ENCODE assay signal across 15 mouse cellular contexts in the genomic region with DNA sequence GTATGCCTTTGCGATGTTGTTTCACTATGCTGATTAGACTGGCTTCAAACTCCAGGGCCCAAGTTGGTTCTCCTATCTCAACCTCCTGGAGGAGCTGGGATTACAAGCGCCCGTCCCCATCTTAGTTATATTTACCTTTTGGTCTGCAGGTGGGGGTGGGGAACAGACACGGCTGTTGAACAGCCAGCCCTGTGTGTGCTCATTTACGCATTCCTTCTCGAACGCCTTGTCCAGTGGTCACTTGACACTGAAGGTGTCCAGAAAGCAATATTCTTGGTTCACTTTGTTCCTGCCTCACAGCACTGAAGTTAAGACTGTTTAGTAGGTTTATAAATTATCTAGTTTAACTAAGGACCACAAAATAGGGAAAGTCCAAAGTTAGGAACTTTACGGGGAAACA.
DNase-seq lines count a peak whose midpoint lies in the region; ATAC-seq and TF ChIP-seq lines count a peak whose summit lies in the region.
"Had no signal": no experiment of that assay in that cellular context is flagged by ENCODE, and none has a peak within 500 bp of the region (broad histone marks: within the 10 kb centered on the region; RNA-seq: fewer than 3 reads in every experiment).

No protein-coding gene starts in this region.

- no peak for ATAC-seq in heart, embryonic 14.5 days (ENCODE audit: insufficient number of reproducible peaks, insufficient read depth, low FRiP score, low read depth)
- ATAC-seq in lung, embryonic 16.5 days (ENCODE audit: low read depth), result no peak
- no peak for ATAC-seq in kidney, postnatal 0 days (replicated peaks; ENCODE audit: low FRiP score, low read depth)
- no peak for ATAC-seq in stomach, embryonic 16.5 days (ENCODE audit: insufficient read depth, low FRiP score)
- no peak for ATAC-seq in CD4-positive, CD25-positive, alpha-beta regulatory T cell, adult 4 months
- ATAC-seq: forebrain, postnatal 0 days had no signal

- H3K9ac ChIP-seq in heart, embryonic 14.5 days (ENCODE audit: low read length), result no peak overlapping the region
- H3K9ac ChIP-seq in lung, embryonic 16.5 days (ENCODE audit: low read length), result no peak overlapping the region
- no peak overlapping the region for H3K9ac ChIP-seq in kidney, postnatal 0 days (ENCODE audit: low read depth, low read length)
- no peak overlapping the region for H3K9ac ChIP-seq in stomach, embryonic 16.5 days (ENCODE audit: low read length)
- H3K9ac ChIP-seq: forebrain, postnatal 0 days; hindbrain, embryonic 15.5 days; midbrain, embryonic 12.5 days had no signal

- H3K27ac ChIP-seq in heart, embryonic 14.5 days (replicated peaks in 1 of 2; ENCODE audit: control insufficient read depth in 1 of 2, insufficient read depth in 1 of 2, low read depth in 2 of 2, low read length in 2 of 2), result peak overlapping the region in 1 of 2 experiments; percentile 19; a peak in 1 of 4 replicates
- H3K27ac ChIP-seq in lung, embryonic 16.5 days (ENCODE audit: low read length), result peak overlapping the region; percentile 74
- peak overlapping the region; percentile 14; the same call in 1 of the 2 replicates for H3K27ac ChIP-seq in kidney, postnatal 0 days
- H3K27ac ChIP-seq in stomach, embryonic 16.5 days (ENCODE audit: low read length), result peak overlapping the region; percentile 72
- H3K27ac ChIP-seq: hindbrain, embryonic 15.5 days; midbrain, embryonic 12.5 days had no signal

- H3K9me3 ChIP-seq in heart, embryonic 14.5 days (ENCODE audit: control insufficient read depth, low read length), result no peaks in the 10 kb centered on the region
- H3K9me3 ChIP-seq in lung, embryonic 16.5 days (ENCODE audit: control insufficient read depth, low read length), result no peaks in the 10 kb centered on the region
- H3K9me3 ChIP-seq in kidney, postnatal 0 days (replicated peaks; ENCODE audit: low read length), result no peaks in the 10 kb centered on the region
- no peaks in the 10 kb centered on the region for H3K9me3 ChIP-seq in stomach, embryonic 16.5 days (replicated peaks; ENCODE audit: control insufficient read depth, low read length)
- H3K9me3 ChIP-seq: hindbrain, embryonic 15.5 days; midbrain, embryonic 12.5 days had no signal

- no peak for TF ChIP-seq CTCF in kidney, postnatal 0 days (IDR thresholded peaks at IDR 0.05; ENCODE audit: low read depth)

- no peak overlapping the region for H3K4me3 ChIP-seq in heart, embryonic 14.5 days (ENCODE audit: control insufficient read depth in 1 of 2, insufficient read depth in 1 of 2, low read depth in 1 of 2, low read length in 2 of 2)
- no peak overlapping the region for H3K4me3 ChIP-seq in lung, embryonic 16.5 days (ENCODE audit: low read length)
- H3K4me3 ChIP-seq in kidney, postnatal 0 days (replicated peaks; ENCODE audit: low read depth, low read length), result no peak overlapping the region
- H3K4me3 ChIP-seq in stomach, embryonic 16.5 days (replicated peaks; ENCODE audit: low read length), result no peak overlapping the region
- H3K4me3 ChIP-seq: hindbrain, embryonic 15.5 days; midbrain, embryonic 12.5 days had no signal

- no peaks in the 10 kb centered on the region for H3K27me3 ChIP-seq in heart, embryonic 14.5 days (ENCODE audit: control insufficient read depth, insufficient read depth, low read length)
- H3K27me3 ChIP-seq in lung, embryonic 16.5 days (ENCODE audit: control insufficient read depth, insufficient read depth, low read depth, low read length), result no peaks in the 10 kb centered on the region
- no peaks in the 10 kb centered on the region for H3K27me3 ChIP-seq in kidney, postnatal 0 days (ENCODE audit: insufficient read depth, low read length)
- H3K27me3 ChIP-seq in stomach, embryonic 16.5 days (ENCODE audit: control insufficient read depth, insufficient read depth, low read length), result no peaks in the 10 kb centered on the region
- H3K27me3 ChIP-seq: hindbrain, embryonic 15.5 days; midbrain, embryonic 12.5 days had no signal

- 34% methylated on average over 8 of the region's 8 CpGs for WGBS in heart, embryonic 14.5 days
- 44% methylated on average over 8 of the region's 8 CpGs for WGBS in lung, embryonic 16.5 days
- 37% methylated on average over 8 of the region's 8 CpGs for WGBS in kidney, postnatal 0 days
- 40% methylated on average over 8 of the region's 8 CpGs for WGBS in stomach, embryonic 16.5 days

- no peak for DNase-seq in heart, adult 8-10 months (ENCODE audit: low spot score)
- DNase-seq in lung, postnatal 25 days (ENCODE audit: low spot score), result no peak
- no peak for DNase-seq in kidney, postnatal 0 days (ENCODE audit: low spot score)
- DNase-seq in right cerebral cortex, postnatal 4 days, result no peak
- DNase-seq: B cell, adult 2 months; cerebellum, postnatal 25 days; forebrain, postnatal 0 days; lung, postnatal 4 days; right cerebral cortex, adult 18-20 months had no signal

- peaks cover 17 to 42% of the 10 kb centered on the region in 2 experiments for H3K4me1 ChIP-seq in heart, embryonic 14.5 days (ENCODE audit: control insufficient read depth in 2 of 2, insufficient read depth in 2 of 2, low read length in 2 of 2)
- H3K4me1 ChIP-seq in lung, embryonic 16.5 days (replicated peaks; ENCODE audit: control insufficient read depth, insufficient read depth, low read length), result peaks cover 23% of the 10 kb centered on the region
- H3K4me1 ChIP-seq in kidney, postnatal 0 days (replicated peaks; ENCODE audit: insufficient read depth, low read length), result peaks cover 10% of the 10 kb centered on the region
- H3K4me1 ChIP-seq in stomach, embryonic 16.5 days (ENCODE audit: control insufficient read depth, insufficient read depth, low read length), result peaks cover 16% of the 10 kb centered on the region
- H3K4me1 ChIP-seq: hindbrain, embryonic 15.5 days; midbrain, embryonic 12.5 days had no signal

- H3K4me2 ChIP-seq in heart, embryonic 14.5 days (ENCODE audit: low read length), result 0 out of 2 replicates have a peak overlapping the region, but pooled peaks have one; percentile 9
- H3K4me2 ChIP-seq in lung, embryonic 16.5 days (ENCODE audit: low read depth, low read length), result 0 out of 2 replicates have a peak overlapping the region, but pooled peaks have one; percentile 3
- H3K4me2 ChIP-seq in kidney, postnatal 0 days (ENCODE audit: low read length), result no peak overlapping the region; the same call in 1 of the 2 replicates
- no peak overlapping the region for H3K4me2 ChIP-seq in stomach, embryonic 16.5 days (ENCODE audit: low read depth, low read length)
- H3K4me2 ChIP-seq: hindbrain, embryonic 15.5 days; midbrain, embryonic 12.5 days had no signal

- H3K36me3 ChIP-seq in heart, embryonic 14.5 days (ENCODE audit: control insufficient read depth, insufficient read depth, low read length), result no peaks in the 10 kb centered on the region
- H3K36me3 ChIP-seq in lung, embryonic 16.5 days (ENCODE audit: control insufficient read depth, insufficient read depth, low read length), result no peaks in the 10 kb centered on the region
- no peaks in the 10 kb centered on the region for H3K36me3 ChIP-seq in kidney, postnatal 0 days (ENCODE audit: insufficient read depth, low read length)
- no peaks in the 10 kb centered on the region for H3K36me3 ChIP-seq in stomach, embryonic 16.5 days (ENCODE audit: control insufficient read depth, insufficient read depth, low read length)
- H3K36me3 ChIP-seq: hindbrain, embryonic 15.5 days; midbrain, embryonic 12.5 days had no signal

Comparison
In these comparisons a context has a peak if more than half of its experiments do, and no peak if none do; other contexts are left out.
1. H3K4me2 ChIP-seq: peak in heart, embryonic 14.5 days (single experiment) and lung, embryonic 16.5 days (single experiment); none in kidney, postnatal 0 days (single experiment) and stomach, embryonic 16.5 days (single experiment).